Mouse (Mus musculus) kidney, postnatal 10 days (tissue): Measurements from ENCODE around the gene Sdccag8.

ENCODE experiments used
- DNase-seq: peaks from one replicate; pipeline ENCODE4 v3.0.0; 2021; ENCODE audit warnings: mixed read lengths

Sdccag8 gene

GRCm38 (mm10) chr1:176993141-176994010, 178.9 kb downstream of the Sdccag8 start:
- no peak for DNase-seq

- DNase-seq: no peak
These were observed 179.6 kb downstream of the Sdccag8 start for GRCm38 (mm10) chr1:176994087-176994486.

GRCm38 (mm10) chr1:176994707-176995418, 180.4 kb downstream of the Sdccag8 start:
- DNase-seq: no peak

GRCm38 (mm10) chr1:176995419-176995775, 180.9 kb downstream of the Sdccag8 start:
- DNase-seq: no peak

- no peak for DNase-seq
These were observed 181.7 kb downstream of the Sdccag8 start for GRCm38 (mm10) chr1:176996166-176996565.

- DNase-seq: peak; percentile 64
These were observed 182.3 kb downstream of the Sdccag8 start for GRCm38 (mm10) chr1:176996630-176997201.

- DNase-seq: no peak
These were observed 182.8 kb downstream of the Sdccag8 start for GRCm38 (mm10) chr1:176997254-176997653.

- DNase-seq: peak; percentile 61
These were observed 183.5 kb downstream of the Sdccag8 start for GRCm38 (mm10) chr1:176997711-176998689.

GRCm38 (mm10) chr1:176999011-176999410, 184.6 kb downstream of the Sdccag8 start:
- peak; percentile 51 for DNase-seq

- no peak for DNase-seq
These were observed 188.5 kb downstream of the Sdccag8 start for GRCm38 (mm10) chr1:177002951-177003350.

- no peak for DNase-seq
These were observed 189.7 kb downstream of the Sdccag8 start for GRCm38 (mm10) chr1:177004041-177004741.

- no peak for DNase-seq
These were observed 192.9 kb downstream of the Sdccag8 start for GRCm38 (mm10) chr1:177007405-177007804.

GRCm38 (mm10) chr1:177008777-177009176, 194.3 kb downstream of the Sdccag8 start:
- DNase-seq: no peak

GRCm38 (mm10) chr1:177010041-177010440, 195.6 kb downstream of the Sdccag8 start:
- DNase-seq: no peak

- no peak for DNase-seq
These were observed 196.3 kb downstream of the Sdccag8 start for GRCm38 (mm10) chr1:177010607-177011302.

GRCm38 (mm10) chr1:177011688-177012087, 197.2 kb downstream of the Sdccag8 start:
- no peak for DNase-seq

GRCm38 (mm10) chr1:177012774-177013173, 198.3 kb downstream of the Sdccag8 start:
- no peak for DNase-seq

GRCm38 (mm10) chr1:177013313-177013712, 198.9 kb downstream of the Sdccag8 start:
- no peak for DNase-seq

- DNase-seq: no peak
These were observed 199.3 kb downstream of the Sdccag8 start for GRCm38 (mm10) chr1:177013776-177014175.

GRCm38 (mm10) chr1:177014346-177014745, 199.9 kb downstream of the Sdccag8 start:
- no peak for DNase-seq

GRCm38 (mm10) chr1:177014921-177015439, 200.5 kb downstream of the Sdccag8 start:
- DNase-seq: no peak
